Mouse (Mus musculus): ENCODE measurements around the gene Slc38a10.

DNA sequence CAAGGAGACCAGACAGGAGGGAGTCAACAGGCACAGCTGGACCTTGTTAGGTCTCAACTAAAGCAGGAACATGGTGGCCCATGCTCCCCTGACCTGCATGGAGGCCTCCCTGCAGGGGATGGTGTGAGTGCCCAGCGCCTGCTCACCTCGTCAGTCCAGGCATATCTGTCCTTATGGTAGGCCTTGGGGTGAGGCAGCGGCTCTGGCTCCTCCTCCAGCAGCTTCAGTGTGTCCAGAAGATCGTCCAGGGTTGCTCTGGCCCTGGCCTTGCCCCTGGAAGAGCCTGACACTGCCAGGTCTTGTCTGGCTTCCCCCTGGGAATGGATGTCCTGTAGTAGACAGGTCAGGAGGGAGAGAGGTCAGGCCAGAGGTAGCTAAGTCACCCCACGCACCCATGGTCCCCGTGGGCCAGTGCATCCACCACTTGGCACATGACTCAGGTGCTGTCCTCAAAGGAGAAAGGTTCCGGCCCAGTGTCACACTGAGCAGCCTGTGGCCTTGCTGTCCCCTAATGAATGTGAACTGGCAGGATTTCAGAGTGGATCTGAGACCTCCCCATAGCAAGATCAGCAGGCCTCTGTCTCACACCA, 79.3 kb downstream of the Slc38a10 start:
- TF ChIP-seq GATA1 (IDR thresholded peaks at IDR 0.05; ENCODE audit: borderline replicate concordance, low read length) (no peak), FLI1 (IDR thresholded peaks at IDR 0.05; ENCODE audit: low read length) (no peak)

Measured in megakaryocyte, embryonic 14.5 days (primary cell).